Mouse (Mus musculus): ENCODE measurements at regions not wholly inside any gene's neighbourhood (a gene's known extent, or its start where the extent isn't known, plus 50 kb on each side); places are given as distances from the start of the nearest gene placed in this dataset.

GRCm38 (mm10) chr3:62985033-62985432 is 256.3 kb upstream of the Mme start:
- WGBS = 78% methylated on average over 4 of the region's 4 CpGs
- H3K27me3 ChIP-seq (replicated peaks) = no peaks in the 10 kb centered on the region

GRCm38 (mm10) chr3:62976906-62977305 is 264.4 kb upstream of the Mme start:
- Histone ChIP-seq H3K36me3 (no peaks in the 10 kb centered on the region), H3K9me3 (no peaks in the 10 kb centered on the region), H3K4me3 (no peak overlapping the region), H3K27me3 (replicated peaks) (no peaks in the 10 kb centered on the region), H3K4me2 (replicated peaks) (no peak overlapping the region), H3K4me1 (no peaks in the 10 kb centered on the region), H3K9ac (no peak overlapping the region), H3K27ac (no peak overlapping the region)
- ATAC-seq (ENCODE audit: low FRiP score, low read depth) = no peak
- 96% methylated on average over 1 of the region's 1 CpGs for WGBS

More at GRCm38 (mm10) chr3:62985033-62985432, 256.3 kb upstream of the Mme start:
- no peaks in the 10 kb centered on the region for H3K4me1 ChIP-seq
- H3K4me3 ChIP-seq = no peak overlapping the region
- no peaks in the 10 kb centered on the region for H3K36me3 ChIP-seq
- H3K4me2 ChIP-seq (replicated peaks) = no peak overlapping the region
- no peak overlapping the region for H3K9ac ChIP-seq
- no peak for ATAC-seq (ENCODE audit: low FRiP score, low read depth)
- no peaks in the 10 kb centered on the region for H3K9me3 ChIP-seq
- H3K27ac ChIP-seq = no peak overlapping the region

- no peak overlapping the region for H3K4me2 ChIP-seq (replicated peaks)
- H3K9ac ChIP-seq = no peak overlapping the region
- no peak overlapping the region for H3K4me3 ChIP-seq
- H3K27ac ChIP-seq = no peak overlapping the region
- H3K27me3 ChIP-seq (replicated peaks) = no peaks in the 10 kb centered on the region
- H3K36me3 ChIP-seq = no peaks in the 10 kb centered on the region
- H3K4me1 ChIP-seq = no peaks in the 10 kb centered on the region
- 71% methylated on average over 1 of the region's 1 CpGs for WGBS
- no peaks in the 10 kb centered on the region for H3K9me3 ChIP-seq
- ATAC-seq (ENCODE audit: low FRiP score, low read depth) = no peak
Observed at GRCm38 (mm10) chr3:62963244-62963643, 278.1 kb upstream of the Mme start.

GRCm38 (mm10) chr3:62962608-62963007 is 278.7 kb upstream of the Mme start:
- Histone ChIP-seq H3K27me3 (replicated peaks) (no peaks in the 10 kb centered on the region), H3K4me3 (no peak overlapping the region), H3K4me1 (no peaks in the 10 kb centered on the region), H3K9ac (no peak overlapping the region), H3K36me3 (no peaks in the 10 kb centered on the region), H3K9me3 (no peaks in the 10 kb centered on the region), H3K27ac (no peak overlapping the region), H3K4me2 (replicated peaks) (no peak overlapping the region)
- 68% methylated on average over 4 of the region's 4 CpGs for WGBS
- no peak for ATAC-seq (ENCODE audit: low FRiP score, low read depth)

- Histone ChIP-seq H3K27ac (no peak overlapping the region), H3K9me3 (no peaks in the 10 kb centered on the region), H3K9ac (no peak overlapping the region), H3K4me3 (no peak overlapping the region), H3K4me1 (no peaks in the 10 kb centered on the region), H3K36me3 (no peaks in the 10 kb centered on the region), H3K4me2 (replicated peaks) (no peak overlapping the region), H3K27me3 (replicated peaks) (no peaks in the 10 kb centered on the region)
- no peak for ATAC-seq (ENCODE audit: low FRiP score, low read depth)
Observed at GRCm38 (mm10) chr3:62945356-62945755, 296.0 kb upstream of the Mme start.

- no peak for ATAC-seq (ENCODE audit: low FRiP score, low read depth)
- H3K36me3 ChIP-seq = no peaks in the 10 kb centered on the region
- no peaks in the 10 kb centered on the region for H3K9me3 ChIP-seq
- no peak overlapping the region for H3K4me2 ChIP-seq (replicated peaks)
- no peak overlapping the region for H3K27ac ChIP-seq
- WGBS = 72% methylated on average over 1 of the region's 1 CpGs
- no peak overlapping the region for H3K4me3 ChIP-seq
- no peaks in the 10 kb centered on the region for H3K27me3 ChIP-seq (replicated peaks)
- no peak overlapping the region for H3K9ac ChIP-seq
- H3K4me1 ChIP-seq = no peaks in the 10 kb centered on the region
Observed at GRCm38 (mm10) chr3:62938601-62939000, 302.7 kb upstream of the Mme start.

- Histone ChIP-seq H3K9me3 (no peaks in the 10 kb centered on the region), H3K4me1 (no peaks in the 10 kb centered on the region), H3K4me3 (no peak overlapping the region), H3K27me3 (replicated peaks) (no peaks in the 10 kb centered on the region), H3K27ac (no peak overlapping the region), H3K4me2 (replicated peaks) (no peak overlapping the region), H3K9ac (no peak overlapping the region), H3K36me3 (no peaks in the 10 kb centered on the region)
- no peak for ATAC-seq (ENCODE audit: low FRiP score, low read depth)
- 13% methylated on average over 1 of the region's 1 CpGs for WGBS
Observed at GRCm38 (mm10) chr3:62924441-62924840, 316.9 kb upstream of the Mme start.

- ATAC-seq (ENCODE audit: low FRiP score, low read depth) = no peak
Observed at GRCm38 (mm10) chr3:62916899-62917298, 312.0 kb upstream of the Gpr149 start.

GRCm38 (mm10) chr3:62885104-62885503 is 280.2 kb upstream of the Gpr149 start:
- H3K4me3 ChIP-seq = no peak overlapping the region
- no peaks in the 10 kb centered on the region for H3K9me3 ChIP-seq
- no peaks in the 10 kb centered on the region for H3K36me3 ChIP-seq
- H3K9ac ChIP-seq = no peak overlapping the region
- no peak overlapping the region for H3K4me2 ChIP-seq (replicated peaks)
- no peak for ATAC-seq (ENCODE audit: low FRiP score, low read depth)
- no peaks in the 10 kb centered on the region for H3K27me3 ChIP-seq (replicated peaks)
- no peaks in the 10 kb centered on the region for H3K4me1 ChIP-seq
- no peak overlapping the region for H3K27ac ChIP-seq

More at GRCm38 (mm10) chr3:62916899-62917298, 312.0 kb upstream of the Gpr149 start:
- no peak overlapping the region for H3K4me2 ChIP-seq (replicated peaks)
- H3K4me3 ChIP-seq = no peak overlapping the region
- WGBS = 68% methylated on average over 1 of the region's 1 CpGs
- H3K27me3 ChIP-seq (replicated peaks) = no peaks in the 10 kb centered on the region
- H3K27ac ChIP-seq = no peak overlapping the region
- H3K9me3 ChIP-seq = no peaks in the 10 kb centered on the region
- H3K4me1 ChIP-seq = no peaks in the 10 kb centered on the region
- H3K9ac ChIP-seq = no peak overlapping the region
- H3K36me3 ChIP-seq = no peaks in the 10 kb centered on the region

GRCm38 (mm10) chr3:62882310-62883073 is 277.6 kb upstream of the Gpr149 start:
- Histone ChIP-seq H3K4me1 (no peaks in the 10 kb centered on the region), H3K9ac (no peak overlapping the region), H3K4me2 (replicated peaks) (no peak overlapping the region), H3K27me3 (replicated peaks) (no peaks in the 10 kb centered on the region), H3K4me3 (no peak overlapping the region), H3K9me3 (no peaks in the 10 kb centered on the region), H3K27ac (no peak overlapping the region), H3K36me3 (no peaks in the 10 kb centered on the region)
- WGBS = 90% methylated on average over 3 of the region's 3 CpGs
- no peak for ATAC-seq (ENCODE audit: low FRiP score, low read depth)

GRCm38 (mm10) chr3:62860731-62861130 is 255.8 kb upstream of the Gpr149 start:
- 0 out of 2 replicates have a peak, but pooled peaks have one; percentile 41 for ATAC-seq (ENCODE audit: low FRiP score, low read depth)
- no peak overlapping the region for H3K4me2 ChIP-seq (replicated peaks)
- H3K4me1 ChIP-seq = no peaks in the 10 kb centered on the region
- H3K9ac ChIP-seq = no peak overlapping the region
- H3K9me3 ChIP-seq = no peaks in the 10 kb centered on the region
- H3K27me3 ChIP-seq (replicated peaks) = no peaks in the 10 kb centered on the region
- 21% methylated on average over 3 of the region's 3 CpGs for WGBS
- no peak overlapping the region for H3K27ac ChIP-seq
- no peak overlapping the region for H3K4me3 ChIP-seq
- H3K36me3 ChIP-seq = no peaks in the 10 kb centered on the region

GRCm38 (mm10) chr3:62835695-62836476 is 230.9 kb upstream of the Gpr149 start:
- H3K36me3 ChIP-seq = no peaks in the 10 kb centered on the region
- H3K9me3 ChIP-seq = no peaks in the 10 kb centered on the region
- no peaks in the 10 kb centered on the region for H3K4me1 ChIP-seq
- no peak overlapping the region for H3K4me2 ChIP-seq (replicated peaks)
- no peaks in the 10 kb centered on the region for H3K27me3 ChIP-seq (replicated peaks)
- H3K4me3 ChIP-seq = no peak overlapping the region
- no peak for ATAC-seq (ENCODE audit: low FRiP score, low read depth)
- no peak overlapping the region for H3K27ac ChIP-seq
- WGBS = 79% methylated on average over 10 of the region's 10 CpGs
- H3K9ac ChIP-seq = no peak overlapping the region
